Mouse (Mus musculus) small intestine, adult 2 months (tissue): ENCODE measurements around the gene Lrrc4c. TPM values are rescaled to one million over a fixed set of nuclear protein-coding genes. Genes with fewer than 3 reads are reported as not detected.

Source experiments
- H3K27ac ChIP-seq: fragments of 200-500 bp; 2 replicates; pipeline ENCODE4 v1.5.1; 2012; ENCODE audit warnings: low read depth, low read length, control low read depth, inconsistent platforms; ENCODE audit not compliant: insufficient read depth
- H3K27me3 ChIP-seq: fragments of 200-500 bp; 2 replicates; pipeline ENCODE4 v1.6.1; 2012; ENCODE audit warnings: mild to moderate bottlenecking, moderate library complexity, low read length, inconsistent platforms; ENCODE audit not compliant: control insufficient read depth, insufficient read depth
- H3K36me3 ChIP-seq: fragments of 200-500 bp; 2 replicates; pipeline ENCODE4 v1.6.1; 2012; ENCODE audit warnings: mild to moderate bottlenecking, low read length, control low read depth, inconsistent platforms; ENCODE audit not compliant: control insufficient read depth, insufficient read depth
- H3K4me1 ChIP-seq: fragments of 200-500 bp; 2 replicates; pipeline ENCODE4 v1.6.1; 2012; ENCODE audit warnings: low read length, inconsistent platforms, mixed read lengths; ENCODE audit not compliant: control insufficient read depth, insufficient read depth, insufficient read length
- H3K4me3 ChIP-seq: fragments of 200-500 bp; 2 replicates; pipeline ENCODE4 v1.5.1; 2012; ENCODE audit warnings: low read depth, mild to moderate bottlenecking, control low read depth, inconsistent platforms, low read length, moderate library complexity
- CTCF ChIP-seq: fragments of 200-500 bp; IDR thresholded peaks from 2 replicates; pipeline ENCODE4 v1.5.1; 2012; ENCODE audit warnings: low read depth, mild to moderate bottlenecking, control low read depth, inconsistent platforms, low read length, moderate library complexity, mixed read lengths; ENCODE audit not compliant: insufficient replicate concordance, insufficient read length; ENCODE audit errors: extremely low read depth
- POLR2A ChIP-seq: fragments of 200-500 bp; IDR thresholded peaks from 2 replicates; pipeline ENCODE4 v1.6.1; 2012; ENCODE audit warnings: low read depth, mild to moderate bottlenecking, control low read depth, inconsistent platforms, low read length, moderate library complexity
- WGBS: fragments of 180-500 bp; shearing (Covaris S2); methylation state at CpG from one replicate; pipeline ENCODE4 v1.1.7; 2018; 5-methylcytosine and 5-hydroxymethylcytosine counted together
- polyA plus RNA-seq: library from polyadenylated mRNA; depleted of rRNA; stranded (reverse); fragments of >200 nt; gene quantifications from 2 replicates; pipeline ENCODE4 v1.2.3, GENCODE M21; 2012

The Lrrc4c gene
- polyA plus RNA-seq, 1 experiment = 0.15 TPM

GRCm38 (mm10) chr2:97568954-97569353, 1251.0 kb downstream of the Lrrc4c start:
- Histone ChIP-seq H3K4me1 (no peaks in the 10 kb centered on the region), H3K36me3 (no peaks in the 10 kb centered on the region), H3K27me3 (no peaks in the 10 kb centered on the region), H3K27ac (no peak overlapping the region), H3K4me3 (no peak overlapping the region)
- WGBS = 76% methylated on average over 2 of the region's 2 CpGs
- TF ChIP-seq CTCF (no peak), POLR2A (no peak)

DNA sequence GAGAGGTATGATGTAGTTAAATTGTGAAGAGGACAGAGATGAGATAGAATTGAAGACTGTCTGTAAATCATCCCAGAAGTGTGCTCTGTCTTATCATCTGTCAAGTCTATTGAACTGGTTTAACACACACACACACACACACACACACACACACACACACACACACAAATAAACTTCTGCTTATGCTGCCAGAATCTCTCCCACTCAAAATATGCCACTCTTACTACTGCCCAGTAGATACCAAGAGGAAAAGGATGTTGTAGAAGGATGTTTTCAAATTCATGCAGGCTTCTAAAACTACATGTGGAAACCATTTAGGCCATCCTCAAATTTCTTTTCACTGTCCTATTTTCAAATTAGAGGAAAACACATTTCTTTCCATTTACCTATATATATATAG, 1257.0 kb downstream of the Lrrc4c start:
- Histone ChIP-seq H3K36me3 (no peaks in the 10 kb centered on the region), H3K4me1 (no peaks in the 10 kb centered on the region), H3K27ac (no peak overlapping the region), H3K4me3 (no peak overlapping the region), H3K27me3 (no peaks in the 10 kb centered on the region)
- no peak for TF ChIP-seq POLR2A
- no peak for TF ChIP-seq CTCF

DNA sequence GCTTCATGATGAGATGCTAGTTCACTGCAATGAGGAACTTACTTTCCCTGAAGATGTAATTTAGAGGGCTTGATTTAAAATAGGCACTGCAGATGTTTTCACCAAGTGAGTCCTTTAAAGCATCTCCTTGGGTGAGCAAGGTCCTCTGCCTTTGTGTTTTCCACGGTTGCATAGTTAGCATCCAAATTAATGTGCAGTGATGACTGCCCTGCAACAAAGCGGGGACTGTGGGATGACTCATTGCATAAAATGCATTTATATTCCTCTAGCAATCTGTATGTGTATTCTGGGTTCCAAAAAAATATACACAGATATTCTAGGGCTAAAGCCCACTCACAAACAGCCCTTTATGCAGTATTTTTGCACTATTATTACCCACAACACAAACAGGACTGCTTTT, 1263.2 kb downstream of the Lrrc4c start:
- Histone ChIP-seq H3K27me3 (no peaks in the 10 kb centered on the region), H3K4me3 (no peak overlapping the region), H3K36me3 (no peaks in the 10 kb centered on the region), H3K27ac (no peak overlapping the region), H3K4me1 (no peaks in the 10 kb centered on the region)
- TF ChIP-seq CTCF (no peak), POLR2A (no peak)
- WGBS = 71% methylated on average over 2 of the region's 2 CpGs

DNA sequence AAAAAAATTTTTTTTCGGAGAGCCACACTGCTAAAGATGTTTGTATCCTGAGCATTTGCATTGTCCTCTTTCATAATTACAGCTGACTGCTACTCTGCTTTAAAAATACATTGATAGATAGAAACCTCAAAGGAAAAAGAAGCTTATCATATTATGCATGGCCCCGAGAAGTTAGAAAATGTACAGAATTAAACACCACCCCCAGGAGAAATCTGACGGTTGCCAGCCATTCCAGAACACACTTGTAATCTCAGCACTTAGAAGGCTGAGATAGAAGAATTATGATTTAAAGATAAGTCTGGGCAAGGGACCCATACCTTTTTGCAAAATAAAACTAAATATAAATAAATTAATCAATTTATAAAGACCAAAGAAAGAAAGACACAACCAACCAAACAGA, 1268.4 kb downstream of the Lrrc4c start:
- Histone ChIP-seq H3K27me3 (no peaks in the 10 kb centered on the region), H3K36me3 (no peaks in the 10 kb centered on the region), H3K4me1 (no peaks in the 10 kb centered on the region), H3K4me3 (no peak overlapping the region), H3K27ac (no peak overlapping the region)
- TF ChIP-seq POLR2A = no peak
- no peak for TF ChIP-seq CTCF
- WGBS = 79% methylated on average over 3 of the region's 3 CpGs

- TF ChIP-seq POLR2A (no peak), CTCF (no peak)
- Histone ChIP-seq H3K4me1 (no peaks in the 10 kb centered on the region), H3K36me3 (no peaks in the 10 kb centered on the region), H3K27me3 (no peaks in the 10 kb centered on the region), H3K4me3 (no peak overlapping the region), H3K27ac (no peak overlapping the region)
- WGBS = 86% methylated on average over 3 of the region's 3 CpGs
Observed at GRCm38 (mm10) chr2:97590563-97590962, 1272.6 kb downstream of the Lrrc4c start.

- 25% methylated on average over 3 of the region's 3 CpGs for WGBS
- TF ChIP-seq POLR2A (no peak), CTCF (no peak)
- no peak overlapping the region for H3K4me3 ChIP-seq
Observed at GRCm38 (mm10) chr2:97604182-97604581, 1286.2 kb downstream of the Lrrc4c start.

DNA sequence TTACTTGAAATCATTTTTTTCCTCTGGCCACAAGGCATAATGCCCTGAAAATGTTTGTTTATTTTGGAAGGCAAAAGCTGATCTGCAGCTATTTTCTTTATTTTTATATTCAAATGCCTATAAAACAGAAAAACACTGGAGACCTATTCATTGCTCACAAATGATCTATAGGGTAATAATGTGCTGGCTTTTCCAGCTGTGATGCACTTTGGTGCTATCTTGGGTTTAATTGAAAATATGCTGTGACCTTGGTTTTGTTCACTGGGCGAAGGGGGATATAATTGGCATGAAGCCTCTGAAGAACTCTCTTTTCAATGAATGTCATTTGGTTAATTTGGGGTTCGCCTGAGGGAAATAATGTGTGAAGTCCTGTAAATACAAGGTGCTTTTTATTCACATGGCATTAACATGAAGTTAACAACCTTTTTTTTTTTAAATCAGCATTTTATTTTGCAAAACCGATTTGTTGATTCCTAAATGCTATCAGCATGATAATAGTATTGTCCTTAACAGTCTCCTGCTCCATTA, 1286.8 kb downstream of the Lrrc4c start:
- H3K27me3 ChIP-seq = no peaks in the 10 kb centered on the region

More at GRCm38 (mm10) chr2:97604182-97604581, 1286.2 kb downstream of the Lrrc4c start:
- Histone ChIP-seq H3K27ac (no peak overlapping the region), H3K4me1 (no peaks in the 10 kb centered on the region), H3K27me3 (no peaks in the 10 kb centered on the region), H3K36me3 (no peaks in the 10 kb centered on the region)

DNA sequence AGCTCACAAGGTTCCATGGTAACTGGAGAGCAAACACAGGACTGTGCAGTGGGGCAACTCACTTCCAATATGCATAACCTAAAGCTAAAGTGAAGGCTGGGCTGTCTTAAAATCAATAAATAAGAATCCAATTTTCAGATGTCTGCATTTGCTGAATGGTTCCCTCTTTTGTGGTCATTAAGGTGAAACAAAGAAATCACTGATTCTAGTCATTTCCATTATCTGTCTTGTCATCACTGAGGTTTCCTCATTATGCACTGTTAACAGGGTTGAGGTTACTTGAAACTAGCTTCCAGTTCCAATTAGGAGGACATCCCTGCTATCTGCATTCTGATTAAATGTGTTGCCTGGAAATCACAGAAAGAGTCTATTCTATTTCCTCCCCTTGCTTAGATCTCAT, 1291.5 kb downstream of the Lrrc4c start:
- Histone ChIP-seq H3K27ac (no peak overlapping the region), H3K4me1 (no peaks in the 10 kb centered on the region), H3K4me3 (no peak overlapping the region), H3K27me3 (no peaks in the 10 kb centered on the region), H3K36me3 (no peaks in the 10 kb centered on the region)
- TF ChIP-seq POLR2A = no peak
- no peak for TF ChIP-seq CTCF

More for the DNA sequence above, 1286.8 kb downstream of the Lrrc4c start:
- Histone ChIP-seq H3K27ac (no peak overlapping the region), H3K36me3 (no peaks in the 10 kb centered on the region), H3K4me1 (no peaks in the 10 kb centered on the region), H3K4me3 (no peak overlapping the region)
- TF ChIP-seq CTCF = no peak
- TF ChIP-seq POLR2A = no peak
- 66% methylated on average over 3 of the region's 3 CpGs for WGBS
